ENCODE assay signal across 8 mouse cellular contexts in genomic region chr14:55338010-55338409, GRCm38 (mm10).
DNase-seq lines count a peak whose midpoint lies in the region; ATAC-seq and TF ChIP-seq lines count a peak whose summit lies in the region.

No protein-coding gene starts in this region.

- peak; percentile 2 for DNase-seq in adrenal gland, adult 8-10 months
- DNase-seq in adrenal gland, adult 18-20 months (ENCODE audit: low spot score in 2 of 2), result no peak
- DNase-seq in left cerebral cortex, adult 2 months (ENCODE audit: extremely low spot score in 1 of 2, low spot score in 2 of 2), result no peak
- no peak for DNase-seq in left cerebral cortex, adult 8-10 months (ENCODE audit: low spot score in 2 of 2)
- peak; percentile 51 for DNase-seq in cerebellum, adult 9-11 months
- no peak for DNase-seq in urinary bladder, postnatal 4 days (ENCODE audit: low spot score in 2 of 2)
- DNase-seq in kidney, adult 9 months, result no peak

- WGBS in limb, embryonic 15.5 days, result 60% methylated on average over 9 of the region's 9 CpGs

- ATAC-seq in limb, embryonic 15.5 days (ENCODE audit: insufficient number of reproducible peaks, low FRiP score, low TSS enrichment, low read depth), result no peak

- H3K9ac ChIP-seq in limb, embryonic 15.5 days, result no peak overlapping the region

- no peak overlapping the region for H3K4me2 ChIP-seq in limb, embryonic 15.5 days

- TF ChIP-seq CTCF in left cerebral cortex, adult 2 months (IDR thresholded peaks at IDR 0.05), result no peak

- H3K4me1 ChIP-seq in limb, embryonic 15.5 days, result no peaks in the 10 kb centered on the region

- H3K27me3 ChIP-seq in limb, embryonic 15.5 days, result no peaks in the 10 kb centered on the region

- peak overlapping the region; percentile 55 for H3K27ac ChIP-seq in left cerebral cortex, adult 2 months
- peak overlapping the region; percentile 30; the same call in 1 of the 2 replicates for H3K27ac ChIP-seq in limb, embryonic 15.5 days

- H3K9me3 ChIP-seq in limb, embryonic 15.5 days, result no peaks in the 10 kb centered on the region

- no peaks in the 10 kb centered on the region for H3K36me3 ChIP-seq in limb, embryonic 15.5 days

- intact Hi-C loops in left cerebral cortex, adult 2 months (cut with DNase I), result no loop called here

- H3K4me3 ChIP-seq in left cerebral cortex, adult 2 months, result no peak overlapping the region
- no peak overlapping the region for H3K4me3 ChIP-seq in limb, embryonic 15.5 days

Comparison
In these comparisons a context has a peak if more than half of its experiments do, and no peak if none do; other contexts are left out.
1. DNase-seq: peak in adrenal gland, adult 8-10 months (single experiment) and cerebellum, adult 9-11 months (single experiment); none in adrenal gland, adult 18-20 months (0 of 2), left cerebral cortex, adult 2 months (0 of 2), left cerebral cortex, adult 8-10 months (0 of 2), urinary bladder, postnatal 4 days (0 of 2) and kidney, adult 9 months (single experiment).